Mouse (Mus musculus): ENCODE data around the gene U2af1.
"Not testable (repeated sequence)": the region's sequence is repeated elsewhere in the genome, so short reads cannot be mapped to it uniquely, and the experiment has no call there.

The U2af1 gene

GRCm38 (mm10) chr17:31658468-31659185 is at the start of gene U2af1:
Gene U2af1 (minus strand): TSS chr17:31658892.
- DNase-seq (ENCODE audit: low read depth) = peak; percentile 94

- DNase-seq (ENCODE audit: low read depth) = no peak
Measured at GRCm38 (mm10) chr17:31705271-31706020, 46.8 kb upstream of the U2af1 start.

GRCm38 (mm10) chr17:31703276-31703980 is 44.7 kb upstream of the U2af1 start:
- DNase-seq (ENCODE audit: low read depth) = no peak

GRCm38 (mm10) chr17:31698347-31698746 is 39.7 kb upstream of the U2af1 start:
- DNase-seq (ENCODE audit: low read depth) = no peak

GRCm38 (mm10) chr17:31695356-31695755 is 36.7 kb upstream of the U2af1 start:
- not testable (repeated sequence) for DNase-seq (ENCODE audit: low read depth)

GRCm38 (mm10) chr17:31694949-31695348 is 36.3 kb upstream of the U2af1 start:
- no peak for DNase-seq (ENCODE audit: low read depth)

- DNase-seq (ENCODE audit: low read depth) = no peak
Measured at GRCm38 (mm10) chr17:31694023-31694376, 35.3 kb upstream of the U2af1 start.

GRCm38 (mm10) chr17:31693330-31694022 is 34.8 kb upstream of the U2af1 start:
- DNase-seq (ENCODE audit: low read depth) = peak; percentile 36

GRCm38 (mm10) chr17:31692918-31693317 is 34.2 kb upstream of the U2af1 start:
- DNase-seq (ENCODE audit: low read depth) = no peak

- DNase-seq (ENCODE audit: low read depth) = no peak
Measured at GRCm38 (mm10) chr17:31689606-31690005, 30.9 kb upstream of the U2af1 start.

GRCm38 (mm10) chr17:31688112-31688511 is 29.4 kb upstream of the U2af1 start:
- no peak for DNase-seq (ENCODE audit: low read depth)

- no peak for DNase-seq (ENCODE audit: low read depth)
Measured at GRCm38 (mm10) chr17:31686225-31686564, 27.5 kb upstream of the U2af1 start.

- DNase-seq (ENCODE audit: low read depth) = peak; percentile 60
Measured at GRCm38 (mm10) chr17:31685514-31686224, 27.0 kb upstream of the U2af1 start.

GRCm38 (mm10) chr17:31680450-31680849 is 21.8 kb upstream of the U2af1 start:
- no peak for DNase-seq (ENCODE audit: low read depth)

- no peak for DNase-seq (ENCODE audit: low read depth)
Measured at GRCm38 (mm10) chr17:31677507-31677906, 18.8 kb upstream of the U2af1 start, which contains the start of gene Cryaa. Gene Cryaa (plus strand): TSS chr17:31677807.

- no peak for DNase-seq (ENCODE audit: low read depth)
Measured at GRCm38 (mm10) chr17:31674426-31674825, 15.7 kb upstream of the U2af1 start.

GRCm38 (mm10) chr17:31672279-31672678 is 13.6 kb upstream of the U2af1 start:
- no peak for DNase-seq (ENCODE audit: low read depth)

- no peak for DNase-seq (ENCODE audit: low read depth)
Measured at GRCm38 (mm10) chr17:31671698-31672097, 13.0 kb upstream of the U2af1 start.

- DNase-seq (ENCODE audit: low read depth) = no peak
Measured at GRCm38 (mm10) chr17:31670163-31670562, 11.5 kb upstream of the U2af1 start.

GRCm38 (mm10) chr17:31668306-31668705 is 9.6 kb upstream of the U2af1 start:
- DNase-seq (ENCODE audit: low read depth) = no peak

- DNase-seq (ENCODE audit: low read depth) = peak; percentile 67
Measured at GRCm38 (mm10) chr17:31664760-31665159, 6.1 kb upstream of the U2af1 start.

- no peak for DNase-seq (ENCODE audit: low read depth)
Measured at GRCm38 (mm10) chr17:31662855-31663254, 4.2 kb upstream of the U2af1 start.
